Mouse (Mus musculus) ES-E14 (cell line): ENCODE measurements around the gene 2900011O08Rik. TPM values are rescaled to one million over a fixed set of nuclear protein-coding genes. Genes with fewer than 3 reads are reported as not detected.
A peak's percentile ranks its signal among the peaks of the same experiment; 100 is the strongest.

Experiments used
- DNase-seq: peaks from one replicate; pipeline ENCODE4 v3.0.0-alpha.2; 2013; ENCODE audit warnings: low read depth, low spot score
- H3K27ac ChIP-seq: 2 replicates; pipeline ENCODE4 v1.5.1; 2012; ENCODE audit warnings: low read depth, mild to moderate bottlenecking, low read length, moderate library complexity, mixed read lengths; ENCODE audit not compliant: poor library complexity, insufficient read depth, severe bottlenecking
- H3K36me3 ChIP-seq: 2 replicates; pipeline ENCODE4 v1.6.1; 2012; ENCODE audit warnings: mild to moderate bottlenecking, low read length, moderate library complexity, mixed read lengths; ENCODE audit not compliant: control insufficient read depth, poor library complexity, insufficient read depth, severe bottlenecking
- H3K4me1 ChIP-seq, 2 experiments: fragments of 150-350 bp in 1 of 2; sonication (generic) in 1 of 2; 2 replicates each; pipeline ENCODE4 v1.6.1; 2012; ENCODE audit warnings: low read length in 2 of 2, mild to moderate bottlenecking in 1 of 2, mixed read lengths in 1 of 2; ENCODE audit not compliant: control insufficient read depth in 2 of 2, insufficient read depth in 2 of 2, poor library complexity in 1 of 2
- H3K4me3 ChIP-seq, 2 experiments: fragments of 150-350 bp in 1 of 2; sonication (generic) in 1 of 2; 2 replicates each; pipeline ENCODE4 v1.5.1; 2012; ENCODE audit warnings: low read length in 2 of 2, low read depth in 1 of 2, mild to moderate bottlenecking in 1 of 2, mixed read lengths in 1 of 2; ENCODE audit not compliant: insufficient read depth in 1 of 2, poor library complexity in 1 of 2, severe bottlenecking in 1 of 2
- H3K9ac ChIP-seq: 2 replicates; pipeline ENCODE4 v1.6.1; 2012; ENCODE audit warnings: low read depth, mild to moderate bottlenecking, low read length, mixed read lengths; ENCODE audit not compliant: poor library complexity, insufficient read depth, severe bottlenecking
- H3K9me3 ChIP-seq: fragments of 150-350 bp; sonication (generic); 2 replicates; pipeline ENCODE4 v1.6.1; 2012; ENCODE audit warnings: low read depth, mild to moderate bottlenecking, low read length; ENCODE audit not compliant: control insufficient read depth, insufficient read depth
- CHD2 ChIP-seq: IDR thresholded peaks from 2 replicates; pipeline ENCODE4 v1.6.1; 2014; ENCODE audit warnings: mild to moderate bottlenecking, low read depth, low read length, inconsistent platforms
- HCFC1 ChIP-seq: IDR thresholded peaks from 2 replicates; pipeline ENCODE4 v1.6.1; 2012; ENCODE audit warnings: low read length, inconsistent platforms, borderline replicate concordance; ENCODE audit not compliant: insufficient read depth
- MAFK ChIP-seq: IDR thresholded peaks from 2 replicates; pipeline ENCODE4 v1.6.1; 2014; ENCODE audit warnings: mild to moderate bottlenecking, low read depth, low read length, inconsistent platforms; ENCODE audit not compliant: insufficient read depth
- ZC3H11A ChIP-seq: IDR thresholded peaks from 2 replicates; pipeline ENCODE4 v1.6.1; 2012; ENCODE audit warnings: low read depth, mild to moderate bottlenecking, inconsistent platforms, low read length, borderline replicate concordance
- ZNF384 ChIP-seq: IDR thresholded peaks from 2 replicates; pipeline ENCODE4 v1.6.1; 2012; ENCODE audit warnings: low read depth, low read length, inconsistent platforms
- in situ Hi-C, 2 experiments: fragments of 600-800 bp; cut with MboI; formaldehyde crosslinking; loops; one replicate each; pipeline ENCODE4 v1.15.1; 2025; ENCODE audit warnings: low sequenced_read_pairs in 2 of 2, inconsistent platforms in 1 of 2; ENCODE audit not compliant: unreplicated experiment in 2 of 2
- total RNA-seq: library from RNA; depleted of rRNA; stranded (reverse); fragments of 300-350 nt; gene quantifications from 2 replicates; pipeline ENCODE4 v1.2.3, GENCODE M21; 2012

2900011O08Rik gene
- total RNA-seq, 1 experiment: 19.1 TPM

- Histone ChIP-seq H3K4me1 (no peaks in the 10 kb centered on the region), H3K36me3 (peaks cover 23% of the 10 kb centered on the region), H3K9me3 (no peaks in the 10 kb centered on the region), H3K4me3 (no peak overlapping the region), H3K27ac (no peak overlapping the region), H3K9ac (no peak overlapping the region)
- in situ Hi-C loops: no loop called here
- TF ChIP-seq ZC3H11A (no peak), ZNF384 (peak; percentile 66)
- DNase-seq: no peak
Measured at GRCm38 (mm10) chr16:14109651-14110230, 123.3 kb downstream of the 2900011O08Rik start.

- in situ Hi-C loops: no loop called here
- TF ChIP-seq HCFC1 (no peak), MAFK (no peak), CHD2 (no peak), ZNF384 (no peak), ZC3H11A (no peak)
- peaks cover 25% of the 10 kb centered on the region for H3K36me3 ChIP-seq
- no peak for DNase-seq
- no peak overlapping the region for H3K9ac ChIP-seq
- no peak overlapping the region for H3K4me3 ChIP-seq
- H3K4me1 ChIP-seq: no peaks in the 10 kb centered on the region
- H3K27ac ChIP-seq: no peak overlapping the region
- no peaks in the 10 kb centered on the region for H3K9me3 ChIP-seq
Measured at GRCm38 (mm10) chr16:14110922-14111321, 124.5 kb downstream of the 2900011O08Rik start.

- peaks cover 31% of the 10 kb centered on the region for H3K36me3 ChIP-seq
- no peak for TF ChIP-seq HCFC1
- TF ChIP-seq CHD2: no peak
- no peak for TF ChIP-seq ZNF384
- TF ChIP-seq ZC3H11A: no peak
- no peak for TF ChIP-seq MAFK
- in situ Hi-C loops: no loop called here
Measured at GRCm38 (mm10) chr16:14112133-14112532, 125.7 kb downstream of the 2900011O08Rik start.

GRCm38 (mm10) chr16:14112742-14113141 lies 126.3 kb downstream of the 2900011O08Rik start:
- no peak for TF ChIP-seq MAFK
- no peak for TF ChIP-seq ZNF384
- no peak for TF ChIP-seq CHD2
- no peak for TF ChIP-seq ZC3H11A
- no peak for TF ChIP-seq HCFC1
- Histone ChIP-seq H3K27ac (no peak overlapping the region), H3K9me3 (no peaks in the 10 kb centered on the region), H3K9ac (no peak overlapping the region), H3K4me1 (no peaks in the 10 kb centered on the region), H3K4me3 (no peak overlapping the region), H3K36me3 (peaks cover 31% of the 10 kb centered on the region)
- no peak for DNase-seq
- in situ Hi-C loops: no loop called here

More at GRCm38 (mm10) chr16:14112133-14112532, 125.7 kb downstream of the 2900011O08Rik start:
- DNase-seq: no peak
- Histone ChIP-seq H3K4me3 (no peak overlapping the region), H3K9ac (no peak overlapping the region), H3K4me1 (no peaks in the 10 kb centered on the region), H3K9me3 (no peaks in the 10 kb centered on the region), H3K27ac (no peak overlapping the region)

GRCm38 (mm10) chr16:14117299-14117698 lies 130.9 kb downstream of the 2900011O08Rik start:
- H3K36me3 ChIP-seq: peaks cover 33% of the 10 kb centered on the region

More at GRCm38 (mm10) chr16:14117299-14117698, 130.9 kb downstream of the 2900011O08Rik start:
- Histone ChIP-seq H3K9ac (no peak overlapping the region), H3K4me3 (no peak overlapping the region), H3K4me1 (no peaks in the 10 kb centered on the region; a peak in 1 of 4 replicates), H3K9me3 (no peaks in the 10 kb centered on the region), H3K27ac (no peak overlapping the region)
- DNase-seq: no peak
- in situ Hi-C loops: no loop called here
- TF ChIP-seq ZNF384 (no peak), CHD2 (no peak), HCFC1 (no peak), MAFK (no peak), ZC3H11A (no peak)
